Mouse (Mus musculus) heart, embryonic 13.5 days (tissue): ENCODE data around the gene 1700025G04Rik. TPM values are rescaled to one million over a fixed set of nuclear protein-coding genes. Genes with fewer than 3 reads are reported as not detected.

Source experiments
- ATAC-seq: fragments of 200-750 bp; cut with Nextera tagmentation; 2 replicates; pipeline ENCODE4 v1.8.0; 2017; ENCODE audit warnings: moderate TSS enrichment; ENCODE audit not compliant: insufficient number of reproducible peaks, low FRiP score, low TSS enrichment; ENCODE audit errors: extremely low read depth
- H3K27ac ChIP-seq: fragments of 300-500 bp; sonication (generic); replicated peaks from 2 replicates; pipeline ENCODE4 v1.5.1; 2015; ENCODE audit warnings: moderate library complexity, mild to moderate bottlenecking, inconsistent platforms
- H3K27me3 ChIP-seq: fragments of 300-500 bp; sonication (generic); replicated peaks from 2 replicates; pipeline ENCODE4 v1.6.1; 2015; ENCODE audit warnings: mild to moderate bottlenecking, inconsistent platforms
- H3K36me3 ChIP-seq: fragments of 300-500 bp; sonication (generic); 2 replicates; pipeline ENCODE4 v1.6.1; 2015; ENCODE audit warnings: mild to moderate bottlenecking, inconsistent platforms
- H3K4me1 ChIP-seq: fragments of 300-500 bp; sonication (generic); 2 replicates; pipeline ENCODE4 v1.6.1; 2015; ENCODE audit warnings: inconsistent platforms
- H3K4me2 ChIP-seq: fragments of 300-500 bp; sonication (generic); 2 replicates; pipeline ENCODE4 v1.6.1; 2015; ENCODE audit warnings: inconsistent platforms, mild to moderate bottlenecking, moderate library complexity
- H3K4me3 ChIP-seq: fragments of 300-500 bp; sonication (generic); 2 replicates; pipeline ENCODE4 v1.5.1; 2015; ENCODE audit warnings: moderate library complexity, mild to moderate bottlenecking, inconsistent platforms
- H3K9ac ChIP-seq: fragments of 300-500 bp; sonication (generic); 2 replicates; pipeline ENCODE4 v1.6.1; 2015; ENCODE audit warnings: inconsistent platforms, mild to moderate bottlenecking, moderate library complexity
- H3K9me3 ChIP-seq: fragments of 300-500 bp; sonication (generic); 2 replicates; pipeline ENCODE4 v1.6.1; 2016; ENCODE audit warnings: inconsistent platforms
- WGBS: fragments of 180-500 bp; shearing (Covaris S2); methylation state at CpG from one replicate; pipeline ENCODE4 v1.1.7; 2015; ENCODE audit warnings: mixed read lengths; 5-methylcytosine and 5-hydroxymethylcytosine counted together
- polyA plus RNA-seq: library from polyadenylated mRNA; unstranded; fragments of >200 nt; fragmentation: Nextera tagmentation; extraction: Ambion mirVana; gene quantifications from 2 replicates; pipeline ENCODE4 v1.2.1, GENCODE M21; 2015

1700025G04Rik gene
- polyA plus RNA-seq, 1 experiment from 2014 or later: 24.3 TPM

DNA sequence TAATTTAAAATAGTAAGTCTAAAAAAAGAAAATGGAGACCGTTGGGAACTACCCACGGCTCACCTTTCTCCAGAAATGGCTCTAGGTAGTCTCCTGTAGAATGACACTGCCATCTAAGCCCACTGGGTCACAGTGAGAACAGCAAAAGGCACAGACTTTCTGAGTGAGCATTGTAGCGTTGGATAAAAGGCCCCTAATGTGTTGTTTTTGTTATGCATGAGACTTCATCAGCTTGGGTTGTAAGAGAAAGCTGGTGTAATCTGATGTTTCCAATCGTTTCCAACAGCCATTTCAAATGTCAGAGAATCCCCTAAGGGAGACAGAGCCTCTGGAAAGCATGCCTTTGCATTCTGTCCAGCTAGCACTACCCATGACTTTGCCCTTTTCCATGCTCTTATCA is 19.5 kb downstream of the 1700025G04Rik start:
- no peak overlapping the region for H3K27ac ChIP-seq
- H3K36me3 ChIP-seq: no peaks in the 10 kb centered on the region
- H3K4me1 ChIP-seq: peaks cover 23% of the 10 kb centered on the region
- no peak for ATAC-seq
- H3K27me3 ChIP-seq: no peaks in the 10 kb centered on the region
- no peak overlapping the region for H3K9ac ChIP-seq
- H3K4me2 ChIP-seq: no peak overlapping the region
- no peaks in the 10 kb centered on the region for H3K9me3 ChIP-seq
- H3K4me3 ChIP-seq: no peak overlapping the region
- WGBS: 45% methylated on average over 4 of the region's 4 CpGs

DNA sequence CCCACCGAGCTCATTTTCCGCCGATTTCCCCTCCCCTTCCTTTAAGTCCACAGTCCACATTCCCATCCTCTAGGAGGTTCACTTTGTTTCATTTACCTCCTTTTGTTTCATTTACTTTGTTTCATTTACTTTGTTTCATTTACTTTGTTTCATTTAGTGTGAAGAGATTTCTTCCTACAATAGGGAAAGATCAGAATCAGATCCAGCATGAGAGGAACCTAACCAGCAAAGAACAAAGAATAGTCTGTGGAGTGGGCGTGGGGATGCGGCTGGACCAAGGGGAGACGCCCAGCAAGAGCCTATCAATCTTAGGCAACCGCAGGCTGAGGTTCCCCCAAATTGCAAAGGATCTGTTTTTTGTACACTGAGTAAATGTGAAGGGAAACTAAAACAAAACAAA is 20.2 kb downstream of the 1700025G04Rik start:
- no peak overlapping the region for H3K9ac ChIP-seq
- no peaks in the 10 kb centered on the region for H3K9me3 ChIP-seq
- WGBS: 81% methylated on average over 7 of the region's 7 CpGs
- H3K36me3 ChIP-seq: no peaks in the 10 kb centered on the region
- no peak overlapping the region for H3K4me3 ChIP-seq
- ATAC-seq: no peak
- peaks cover 23% of the 10 kb centered on the region for H3K4me1 ChIP-seq
- no peaks in the 10 kb centered on the region for H3K27me3 ChIP-seq
- no peak overlapping the region for H3K4me2 ChIP-seq
- H3K27ac ChIP-seq: no peak overlapping the region

DNA sequence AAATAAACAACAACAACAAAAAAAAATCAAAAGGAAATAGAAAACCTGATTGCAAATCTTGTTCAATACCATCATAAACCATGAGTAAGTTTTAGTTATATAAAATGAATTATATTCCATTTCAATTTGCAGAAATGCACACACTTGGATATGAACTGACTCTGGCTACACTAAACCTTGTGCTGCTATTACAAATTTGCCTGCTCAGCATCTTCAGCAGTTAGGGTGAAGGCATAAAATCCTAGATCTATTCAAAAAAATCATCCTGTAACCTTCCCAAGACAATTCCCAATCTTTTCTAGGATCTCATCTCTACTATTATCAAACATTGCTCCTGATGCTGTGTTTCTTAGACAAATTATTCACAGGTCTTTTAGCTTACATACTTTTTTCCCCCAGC is 22.0 kb downstream of the 1700025G04Rik start:
- Histone ChIP-seq H3K27me3 (no peaks in the 10 kb centered on the region), H3K4me2 (no peak overlapping the region), H3K27ac (no peak overlapping the region), H3K9me3 (no peaks in the 10 kb centered on the region), H3K4me3 (no peak overlapping the region), H3K9ac (no peak overlapping the region), H3K36me3 (no peaks in the 10 kb centered on the region), H3K4me1 (peaks cover 26% of the 10 kb centered on the region)
- ATAC-seq: no peak

DNA sequence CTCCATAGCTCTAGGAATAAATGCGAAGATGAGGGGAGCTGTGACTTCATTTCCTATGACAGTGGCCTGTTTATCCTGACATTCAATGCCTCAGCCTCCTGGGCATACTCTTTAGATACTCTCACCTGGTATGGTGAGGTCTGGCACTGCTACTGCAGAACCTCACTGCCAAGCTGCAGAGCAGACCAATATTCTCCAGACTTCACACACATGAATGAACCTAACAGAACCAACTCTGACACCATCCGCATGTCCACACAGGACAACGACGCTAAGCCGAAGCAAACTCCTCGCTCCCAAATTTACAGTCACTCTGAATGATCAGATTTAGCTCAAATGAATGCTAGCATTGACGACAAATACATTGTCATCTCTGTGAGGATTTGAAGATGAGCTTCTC is 24.4 kb downstream of the 1700025G04Rik start:
- Histone ChIP-seq H3K4me3 (no peak overlapping the region), H3K27ac (no peak overlapping the region), H3K9me3 (no peaks in the 10 kb centered on the region), H3K36me3 (peaks cover 4% of the 10 kb centered on the region; the same call in 1 of the 2 replicates), H3K27me3 (no peaks in the 10 kb centered on the region), H3K9ac (no peak overlapping the region), H3K4me1 (peaks cover 20% of the 10 kb centered on the region), H3K4me2 (no peak overlapping the region)
- WGBS: 93% methylated on average over 7 of the region's 7 CpGs
- no peak for ATAC-seq

DNA sequence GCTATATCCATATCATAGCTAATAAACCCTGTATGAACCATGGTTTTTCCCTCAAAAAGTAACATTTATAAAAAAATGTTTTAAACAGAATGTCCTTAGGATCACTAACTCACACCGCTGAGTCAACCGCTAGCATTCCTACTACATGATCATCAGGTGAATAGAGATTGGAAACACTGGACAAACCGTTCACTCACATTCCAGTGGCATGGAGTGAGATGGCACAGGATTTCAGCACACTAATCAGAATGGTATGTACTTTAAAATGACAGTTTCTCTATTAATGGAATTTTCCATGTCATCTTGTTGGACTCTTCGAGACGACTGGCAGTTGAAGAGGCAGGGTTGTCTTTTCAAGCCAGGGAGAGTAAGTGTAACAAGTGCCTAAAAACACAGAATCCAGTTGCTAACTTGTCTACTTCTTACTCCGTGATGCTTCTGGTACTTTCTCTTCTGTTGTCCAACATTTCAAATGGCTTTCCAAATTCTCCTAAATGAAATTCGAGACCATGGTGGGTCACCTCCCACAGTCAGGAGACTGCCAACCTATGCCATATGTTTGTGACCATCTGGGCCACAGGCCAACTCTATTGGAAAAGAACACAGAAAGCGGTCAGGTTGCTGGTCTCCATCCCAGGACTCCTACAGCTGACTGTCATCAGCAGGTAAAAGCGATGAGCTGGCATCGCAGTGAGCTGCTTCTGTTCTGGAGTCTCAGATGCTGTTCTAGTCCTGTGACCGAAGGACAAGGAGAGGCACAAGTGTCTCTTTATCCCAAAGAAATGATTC is 26.4 kb downstream of the 1700025G04Rik start:
- Histone ChIP-seq H3K4me1 (peaks cover 22% of the 10 kb centered on the region), H3K4me2 (no peak overlapping the region), H3K9ac (no peak overlapping the region), H3K27me3 (no peaks in the 10 kb centered on the region), H3K4me3 (no peak overlapping the region), H3K36me3 (peaks cover 4% of the 10 kb centered on the region; the same call in 1 of the 2 replicates), H3K27ac (no peak overlapping the region), H3K9me3 (no peaks in the 10 kb centered on the region)
- no peak for ATAC-seq
- WGBS: 74% methylated on average over 11 of the region's 11 CpGs

DNA sequence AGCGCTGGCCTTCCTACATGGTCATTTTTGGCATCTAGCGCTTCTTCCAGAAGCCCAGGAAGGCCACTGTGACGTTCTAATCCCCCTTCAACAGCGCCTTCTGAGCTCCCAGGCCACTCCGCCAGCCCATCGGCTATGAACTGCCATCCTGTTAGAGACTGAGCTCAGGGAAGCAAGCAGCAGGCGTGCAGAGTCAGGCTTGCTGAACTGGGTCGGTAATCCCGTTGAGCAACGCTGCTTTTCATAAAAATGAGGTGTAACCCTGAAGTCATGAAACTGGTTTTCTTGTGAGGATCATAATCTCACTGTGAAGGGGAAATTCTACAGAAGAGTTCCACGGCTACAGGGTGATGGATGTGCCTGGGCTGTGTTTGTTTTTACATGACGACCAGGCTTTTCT is 28.2 kb downstream of the 1700025G04Rik start:
- WGBS: 78% methylated on average over 12 of the region's 12 CpGs
- Histone ChIP-seq H3K4me2 (no peak overlapping the region), H3K36me3 (peaks cover 4% of the 10 kb centered on the region; the same call in 1 of the 2 replicates), H3K4me1 (peaks cover 22% of the 10 kb centered on the region), H3K27me3 (no peaks in the 10 kb centered on the region), H3K4me3 (no peak overlapping the region), H3K9me3 (no peaks in the 10 kb centered on the region), H3K27ac (no peak overlapping the region), H3K9ac (no peak overlapping the region)
- ATAC-seq: no peak

DNA sequence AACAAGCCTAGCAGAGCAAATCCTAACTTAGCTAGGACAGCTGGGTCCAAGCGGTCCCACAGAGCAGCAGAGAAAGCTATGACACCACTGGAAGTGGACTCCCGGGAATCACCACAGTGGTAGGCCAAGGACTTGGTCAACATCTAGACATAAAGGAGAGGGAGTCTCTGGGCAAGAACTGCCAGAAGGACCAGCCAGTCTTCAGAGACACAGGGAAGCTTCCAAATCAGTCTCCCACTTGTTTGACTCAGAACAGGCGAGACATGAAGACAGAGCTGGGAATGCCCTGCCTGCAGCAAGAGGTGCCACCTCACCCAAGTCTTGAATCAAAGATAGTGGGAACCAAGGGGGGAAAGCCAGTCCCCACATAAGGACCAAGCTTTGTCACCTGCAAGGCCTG is 29.7 kb downstream of the 1700025G04Rik start:
- H3K4me1 ChIP-seq: peaks cover 24% of the 10 kb centered on the region
- H3K9me3 ChIP-seq: no peaks in the 10 kb centered on the region
- WGBS: 72% methylated on average over 3 of the region's 3 CpGs
- peaks cover 4% of the 10 kb centered on the region; the same call in 1 of the 2 replicates for H3K36me3 ChIP-seq
- no peak for ATAC-seq
- H3K4me2 ChIP-seq: no peak overlapping the region
- no peak overlapping the region for H3K9ac ChIP-seq
- no peak overlapping the region for H3K4me3 ChIP-seq
- no peaks in the 10 kb centered on the region for H3K27me3 ChIP-seq
- H3K27ac ChIP-seq: no peak overlapping the region

DNA sequence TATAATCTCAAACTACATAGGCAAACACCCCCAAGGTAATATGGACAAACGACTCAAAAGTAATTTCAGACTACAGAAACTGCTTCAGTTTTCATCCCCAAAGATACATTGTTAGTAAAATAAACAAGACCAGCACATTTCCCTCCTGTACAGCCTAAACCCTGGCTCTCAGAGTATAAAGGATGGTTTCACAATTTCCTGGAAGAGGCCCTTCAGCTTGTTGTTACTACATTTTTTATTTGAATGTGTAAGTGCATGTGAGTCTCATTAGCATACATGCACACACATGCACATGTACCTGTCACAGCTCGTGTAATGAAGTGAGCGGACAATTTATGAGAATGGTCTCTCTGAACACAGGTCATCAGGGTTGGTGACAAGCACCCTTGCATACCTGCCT is 31.1 kb downstream of the 1700025G04Rik start:
- Histone ChIP-seq H3K9ac (no peak overlapping the region), H3K9me3 (no peaks in the 10 kb centered on the region), H3K27me3 (no peaks in the 10 kb centered on the region), H3K36me3 (peaks cover 4% of the 10 kb centered on the region; the same call in 1 of the 2 replicates), H3K27ac (no peak overlapping the region), H3K4me3 (no peak overlapping the region), H3K4me1 (peaks cover 32% of the 10 kb centered on the region), H3K4me2 (no peak overlapping the region)
- WGBS: 85% methylated on average over 3 of the region's 3 CpGs
- no peak for ATAC-seq

DNA sequence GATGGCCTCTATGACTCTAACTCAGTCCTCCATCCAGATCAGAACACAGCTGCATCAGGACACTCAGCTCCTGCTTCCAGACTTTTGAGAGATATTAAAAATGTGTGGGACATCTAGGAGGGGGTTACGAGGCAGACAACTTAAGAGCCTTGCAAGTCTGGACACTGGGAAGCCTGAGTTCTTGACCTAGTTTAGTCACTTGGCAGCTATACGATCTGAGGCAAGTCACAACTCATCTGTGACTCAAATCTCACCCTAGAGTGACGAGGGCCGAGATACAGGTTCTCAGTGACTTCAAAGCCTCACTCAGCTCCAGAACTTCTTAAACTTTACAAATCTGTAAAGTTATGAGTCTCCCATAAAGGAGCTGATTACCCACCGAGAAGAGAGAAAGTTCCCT is 36.8 kb downstream of the 1700025G04Rik start:
- no peak overlapping the region for H3K4me3 ChIP-seq
- no peaks in the 10 kb centered on the region for H3K9me3 ChIP-seq
- no peaks in the 10 kb centered on the region for H3K36me3 ChIP-seq
- H3K4me2 ChIP-seq: no peak overlapping the region
- 60% methylated on average over 5 of the region's 5 CpGs for WGBS
- no peak overlapping the region for H3K9ac ChIP-seq
- ATAC-seq: no peak
- H3K27me3 ChIP-seq: no peaks in the 10 kb centered on the region
- no peak overlapping the region for H3K27ac ChIP-seq
- peaks cover 63% of the 10 kb centered on the region for H3K4me1 ChIP-seq

DNA sequence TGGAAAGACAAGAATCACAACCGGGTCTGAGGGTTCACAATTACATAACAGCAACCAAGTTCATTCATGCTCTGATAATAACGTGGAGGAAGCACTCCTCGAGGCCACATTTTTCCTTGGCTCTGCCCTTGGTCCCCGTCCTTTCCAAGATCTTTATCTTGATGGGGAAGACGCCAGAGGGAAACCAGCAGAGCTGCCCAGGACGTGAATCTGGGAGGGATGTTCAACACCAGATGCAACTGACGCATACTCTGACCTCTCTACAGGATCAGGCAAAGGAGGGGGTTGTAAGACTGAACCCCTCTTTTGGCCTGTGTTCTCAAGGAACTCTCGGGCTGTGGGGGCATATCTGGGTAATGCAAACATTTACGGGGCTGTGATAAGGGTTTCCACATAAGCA is 38.1 kb downstream of the 1700025G04Rik start:
- Histone ChIP-seq H3K4me2 (no peak overlapping the region), H3K36me3 (no peaks in the 10 kb centered on the region), H3K4me3 (no peak overlapping the region), H3K27me3 (no peaks in the 10 kb centered on the region), H3K9ac (no peak overlapping the region), H3K4me1 (peaks cover 66% of the 10 kb centered on the region), H3K9me3 (no peaks in the 10 kb centered on the region), H3K27ac (no peak overlapping the region)
- no peak for ATAC-seq
- WGBS: 38% methylated on average over 9 of the region's 9 CpGs

DNA sequence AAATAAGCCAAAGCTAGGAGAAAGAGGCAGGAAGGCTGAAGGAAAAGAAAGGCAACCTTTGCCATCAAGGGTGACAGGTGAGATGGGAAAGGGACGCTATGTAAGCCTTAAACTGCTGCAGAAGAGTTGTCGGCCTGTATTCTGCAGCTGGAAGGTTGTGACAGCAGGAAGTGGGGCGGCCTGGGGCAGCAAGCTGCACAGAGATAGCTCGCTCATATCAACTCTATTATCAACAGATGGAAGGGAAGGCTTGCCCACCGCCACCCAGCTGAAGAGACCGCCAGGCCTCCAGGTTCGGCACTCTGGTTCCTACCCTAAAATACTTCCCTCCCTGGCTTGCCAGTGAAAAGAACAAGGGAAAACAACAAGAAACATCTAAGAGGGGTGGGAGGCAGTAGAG is 39.9 kb downstream of the 1700025G04Rik start:
- no peak overlapping the region for H3K4me2 ChIP-seq
- WGBS: 34% methylated on average over 7 of the region's 7 CpGs
- no peak overlapping the region for H3K9ac ChIP-seq
- no peak overlapping the region for H3K27ac ChIP-seq
- H3K9me3 ChIP-seq: no peaks in the 10 kb centered on the region
- no peak for ATAC-seq
- no peaks in the 10 kb centered on the region; the same call in 1 of the 2 replicates for H3K36me3 ChIP-seq
- no peaks in the 10 kb centered on the region for H3K27me3 ChIP-seq
- H3K4me3 ChIP-seq: no peak overlapping the region
- peaks cover 62% of the 10 kb centered on the region for H3K4me1 ChIP-seq

DNA sequence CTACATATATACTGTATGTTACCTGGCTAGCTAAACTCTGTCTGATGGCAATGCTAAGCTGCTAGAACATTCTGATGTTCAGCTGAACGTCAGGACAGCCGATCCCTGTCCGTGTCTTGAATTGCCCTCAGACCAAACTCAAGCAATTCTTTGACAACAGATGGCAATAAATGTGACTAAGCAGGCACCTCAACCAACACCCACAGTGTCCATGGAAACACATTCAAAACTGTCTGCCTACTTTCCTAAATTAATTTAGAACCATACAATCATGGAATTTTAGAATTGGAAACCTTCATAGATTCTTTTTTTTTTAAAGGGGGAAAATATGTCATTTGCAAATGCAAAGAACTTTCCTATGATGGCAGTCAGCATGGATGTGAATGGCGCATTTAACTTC is 41.6 kb downstream of the 1700025G04Rik start:
- H3K4me1 ChIP-seq: peaks cover 49% of the 10 kb centered on the region
- H3K27me3 ChIP-seq: no peaks in the 10 kb centered on the region
- no peak overlapping the region for H3K9ac ChIP-seq
- H3K9me3 ChIP-seq: no peaks in the 10 kb centered on the region
- ATAC-seq: no peak
- no peaks in the 10 kb centered on the region; the same call in 1 of the 2 replicates for H3K36me3 ChIP-seq
- no peak overlapping the region for H3K4me2 ChIP-seq
- H3K27ac ChIP-seq: no peak overlapping the region
- H3K4me3 ChIP-seq: no peak overlapping the region
- WGBS: 86% methylated on average over 4 of the region's 4 CpGs
